In the genomic region with DNA sequence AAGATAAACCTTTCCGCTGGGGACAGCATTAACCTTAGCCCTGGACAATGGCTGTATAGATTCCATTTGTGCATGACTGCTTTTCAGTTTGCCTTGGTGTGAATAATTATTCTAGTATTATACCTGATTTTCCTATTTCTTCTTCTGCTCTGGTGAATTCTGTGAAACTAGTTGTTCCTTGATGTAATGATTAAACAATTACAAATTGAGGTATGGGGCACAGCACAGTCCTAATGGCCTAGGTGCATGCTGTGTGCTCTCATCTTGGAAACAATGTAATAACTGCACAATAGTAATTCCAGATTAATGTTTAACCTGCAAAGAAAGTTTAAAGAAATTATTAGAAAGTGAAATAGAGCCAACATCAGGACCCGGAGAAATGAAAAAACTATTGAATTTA, we compare ENCODE assay signal across 10 mouse cellular contexts.
"Had no signal": no experiment of that assay in that cellular context is flagged by ENCODE, and none has a peak within 500 bp of the region (broad histone marks: within the 10 kb centered on the region; RNA-seq: fewer than 3 reads in every experiment).

No protein-coding gene starts in this region.

- H3K4me3 ChIP-seq: limb, embryonic 13.5 days; midbrain, embryonic 12.5 days; neural tube, embryonic 13.5 days had no signal

- ATAC-seq: midbrain, embryonic 16.5 days had no signal

- H3K9ac ChIP-seq: limb, embryonic 13.5 days; liver, embryonic 14.5 days; midbrain, embryonic 12.5 days; neural tube, embryonic 13.5 days had no signal

- H3K27me3 ChIP-seq: limb, embryonic 13.5 days; midbrain, embryonic 12.5 days; neural tube, embryonic 13.5 days had no signal

- H3K4me2 ChIP-seq: limb, embryonic 13.5 days; midbrain, embryonic 12.5 days; neural tube, embryonic 13.5 days had no signal

- H3K27ac ChIP-seq: limb, embryonic 13.5 days; liver, embryonic 14.5 days; midbrain, embryonic 12.5 days; neural tube, embryonic 13.5 days had no signal

- H3K9me3 ChIP-seq: limb, embryonic 13.5 days; midbrain, embryonic 12.5 days; neural tube, embryonic 13.5 days had no signal

- DNase-seq: layer of hippocampus, adult 9-11 months; retina, postnatal 1 day; right cerebral cortex, postnatal 4 days; spleen, adult 18-20 months; thymus, postnatal 4 days had no signal
